Mouse (Mus musculus) embryonic facial prominence, embryonic 11.5 days (tissue): ENCODE data around the gene Rab10. TPM values are rescaled to one million over a fixed set of nuclear protein-coding genes. Genes with fewer than 3 reads are reported as not detected.

Source experiments
- ATAC-seq: fragments of 200-750 bp; cut with Nextera tagmentation; replicated peaks from 2 replicates; pipeline ENCODE4 v1.8.0; 2017; ENCODE audit warnings: low read depth; ENCODE audit not compliant: insufficient number of reproducible peaks, low FRiP score, low TSS enrichment
- DNase-seq: peaks from one replicate; pipeline ENCODE4 v3.0.0-alpha.2; 2015; ENCODE audit warnings: low spot score
- H3K27ac ChIP-seq: fragments of 300-500 bp; sonication (generic); replicated peaks from 2 replicates; pipeline ENCODE4 v1.5.1; 2014; ENCODE audit warnings: mild to moderate bottlenecking, low read depth, low read length, control low read depth
- H3K27me3 ChIP-seq: fragments of 300-500 bp; sonication (generic); 2 replicates; pipeline ENCODE4 v1.6.1; 2014; ENCODE audit warnings: mild to moderate bottlenecking, low read length, moderate library complexity, mixed read lengths; ENCODE audit not compliant: control insufficient read depth, insufficient read depth
- H3K36me3 ChIP-seq: fragments of 300-500 bp; sonication (generic); replicated peaks from 2 replicates; pipeline ENCODE4 v1.6.1; 2014; ENCODE audit warnings: low read depth, mild to moderate bottlenecking, low read length, moderate library complexity, mixed read lengths; ENCODE audit not compliant: control insufficient read depth, insufficient read depth
- H3K4me1 ChIP-seq: fragments of 300-500 bp; sonication (generic); 2 replicates; pipeline ENCODE4 v1.6.1; 2014; ENCODE audit warnings: low read length, mixed read lengths; ENCODE audit not compliant: control insufficient read depth, insufficient read depth
- H3K4me2 ChIP-seq: fragments of 300-500 bp; sonication (generic); 2 replicates; pipeline ENCODE4 v1.6.1; 2014; ENCODE audit warnings: low read depth, mild to moderate bottlenecking, control low read depth, low read length, moderate library complexity
- H3K4me3 ChIP-seq: fragments of 300-500 bp; sonication (generic); 2 replicates; pipeline ENCODE4 v1.5.1; 2014; ENCODE audit warnings: low read depth, low read length, control low read depth
- H3K9ac ChIP-seq: fragments of 300-500 bp; sonication (generic); replicated peaks from 2 replicates; pipeline ENCODE4 v1.6.1; 2014; ENCODE audit warnings: mild to moderate bottlenecking, control low read depth, low read length
- H3K9me3 ChIP-seq: fragments of 300-500 bp; sonication (generic); replicated peaks from 2 replicates; pipeline ENCODE4 v1.6.1; 2016; ENCODE audit warnings: mild to moderate bottlenecking, low read length, inconsistent platforms, mixed read lengths; ENCODE audit not compliant: control insufficient read depth
- WGBS: fragments of 180-500 bp; shearing (Covaris S2); extraction: QIAGEN DNeasy Blood & Tissue Kit; methylation state at CpG from one replicate; pipeline ENCODE4 v1.1.7; 2014; 5-methylcytosine and 5-hydroxymethylcytosine counted together
- polyA plus RNA-seq: library from polyadenylated mRNA; unstranded; fragments of >200 nt; fragmentation: Nextera tagmentation; extraction: Ambion mirVana; gene quantifications from 2 replicates; pipeline ENCODE4 v1.2.1, GENCODE M21; 2014

Gene Rab10
- polyA plus RNA-seq, 1 experiment from 2014 or later: 107 TPM

DNA sequence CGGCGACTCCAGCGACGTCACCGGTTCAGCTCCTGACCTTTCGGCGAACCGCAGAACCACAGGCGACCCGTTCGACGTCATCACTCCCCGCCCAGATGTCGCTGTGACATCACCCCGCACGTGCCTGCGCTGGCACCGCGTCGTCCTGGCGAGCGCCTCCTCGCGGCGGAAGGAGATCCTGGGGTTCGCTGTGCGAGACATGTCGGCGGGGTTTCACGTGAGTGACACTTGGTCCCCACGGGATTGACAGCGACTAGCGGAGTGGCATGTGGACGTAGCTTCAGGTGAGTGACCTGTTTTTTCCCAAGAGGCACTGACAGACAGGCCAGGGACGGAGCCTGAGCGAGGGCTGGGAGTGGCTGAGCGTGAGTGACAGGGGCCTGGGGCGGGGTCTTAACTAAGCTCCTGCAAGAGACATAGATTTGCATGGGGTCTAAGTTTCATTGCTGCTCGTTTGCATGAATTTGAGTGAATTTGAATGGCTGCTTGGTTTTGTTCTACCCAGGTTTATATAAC is 74.1 kb downstream of the Rab10 start:
- Histone ChIP-seq H3K4me2 (peak overlapping the region; percentile 47), H3K27me3 (no peaks in the 10 kb centered on the region), H3K36me3 (peaks cover 13% of the 10 kb centered on the region), H3K9me3 (no peaks in the 10 kb centered on the region; the same call in 1 of the 2 replicates), H3K9ac (peak overlapping the region; percentile 38), H3K4me1 (no peaks in the 10 kb centered on the region), H3K27ac (no peak overlapping the region), H3K4me3 (peak overlapping the region; percentile 46)
- 20% methylated on average over 39 of the region's 39 CpGs for WGBS
- ATAC-seq (peak; percentile 52), DNase-seq (peak; percentile 90)

GRCm38 (mm10) chr12:3235124-3235631 is 74.6 kb downstream of the Rab10 start:
- H3K9me3 ChIP-seq: no peaks in the 10 kb centered on the region; the same call in 1 of the 2 replicates
- no peak overlapping the region for H3K27ac ChIP-seq
- peak; percentile 95 for DNase-seq
- no peaks in the 10 kb centered on the region for H3K4me1 ChIP-seq
- ATAC-seq: peak; percentile 88
- no peaks in the 10 kb centered on the region for H3K27me3 ChIP-seq
- peak overlapping the region; percentile 38 for H3K9ac ChIP-seq
- H3K4me3 ChIP-seq: peak overlapping the region; percentile 46
- H3K4me2 ChIP-seq: peak overlapping the region; percentile 14
- WGBS: 36% methylated on average over 36 of the region's 36 CpGs
- peaks cover 13% of the 10 kb centered on the region for H3K36me3 ChIP-seq

DNA sequence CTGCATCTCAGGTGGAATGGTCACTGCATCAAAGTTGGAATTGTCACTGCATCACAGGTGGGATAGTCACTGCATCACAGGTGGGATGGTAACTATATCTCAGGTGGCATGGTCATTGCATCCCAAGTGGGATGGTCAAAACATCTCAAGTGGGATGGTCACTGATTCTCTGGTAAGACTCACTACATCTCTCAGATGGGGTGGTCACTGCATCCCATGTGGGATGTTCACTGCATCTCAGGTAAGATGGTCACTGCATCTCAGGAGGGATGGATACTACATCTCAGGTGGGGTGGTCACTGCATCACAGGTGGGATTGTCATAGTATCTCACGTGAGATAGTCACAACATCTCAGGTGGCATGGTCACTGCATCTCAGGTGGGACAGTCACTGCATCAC is 75.7 kb downstream of the Rab10 start:
- Histone ChIP-seq H3K9ac (no peak overlapping the region), H3K4me3 (no peak overlapping the region), H3K27ac (no peak overlapping the region), H3K4me1 (no peaks in the 10 kb centered on the region), H3K36me3 (peaks cover 10% of the 10 kb centered on the region), H3K9me3 (no peaks in the 10 kb centered on the region; the same call in 1 of the 2 replicates), H3K27me3 (no peaks in the 10 kb centered on the region), H3K4me2 (no peak overlapping the region)
- DNase-seq: no peak
- WGBS: 88% methylated on average over 1 of the region's 1 CpGs
- ATAC-seq: no peak

DNA sequence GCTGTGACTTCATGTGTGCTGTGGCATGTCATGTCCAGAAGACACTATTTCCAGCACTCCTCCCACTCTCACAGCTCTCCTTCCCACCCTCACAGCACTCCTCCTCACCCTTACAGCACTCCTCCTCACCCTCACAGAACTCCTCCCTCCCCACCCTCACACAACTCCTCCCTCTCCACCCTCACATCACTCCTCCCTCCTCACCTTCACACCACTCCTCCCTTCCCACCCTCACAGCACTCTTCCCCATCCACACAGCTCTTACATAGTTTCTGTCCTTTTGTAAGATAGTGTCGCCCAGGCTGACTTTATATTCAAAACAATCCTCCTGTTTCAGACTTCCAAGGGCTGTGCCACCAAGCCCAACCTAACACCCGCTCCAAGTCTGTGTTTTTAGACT is 86.4 kb downstream of the Rab10 start:
- no peaks in the 10 kb centered on the region for H3K36me3 ChIP-seq
- H3K27ac ChIP-seq: no peak overlapping the region
- WGBS: 66% methylated on average over 2 of the region's 2 CpGs
- no peak overlapping the region for H3K4me3 ChIP-seq
- no peaks in the 10 kb centered on the region for H3K4me1 ChIP-seq
- no peak for ATAC-seq
- H3K9me3 ChIP-seq: no peaks in the 10 kb centered on the region
- no peak for DNase-seq
- no peaks in the 10 kb centered on the region for H3K27me3 ChIP-seq
- H3K9ac ChIP-seq: no peak overlapping the region
- no peak overlapping the region for H3K4me2 ChIP-seq

GRCm38 (mm10) chr12:3210181-3210580 is 99.6 kb downstream of the Rab10 start:
- 57% methylated on average over 2 of the region's 2 CpGs for WGBS
- Histone ChIP-seq H3K4me1 (no peaks in the 10 kb centered on the region), H3K9me3 (no peaks in the 10 kb centered on the region), H3K4me2 (no peak overlapping the region), H3K9ac (no peak overlapping the region), H3K27ac (no peak overlapping the region), H3K36me3 (no peaks in the 10 kb centered on the region), H3K4me3 (no peak overlapping the region), H3K27me3 (no peaks in the 10 kb centered on the region)
- DNase-seq (no peak), ATAC-seq (no peak)

GRCm38 (mm10) chr12:3209163-3209562 is 100.6 kb downstream of the Rab10 start:
- ATAC-seq (no peak), DNase-seq (peak; percentile 3)
- Histone ChIP-seq H3K9ac (no peak overlapping the region), H3K36me3 (no peaks in the 10 kb centered on the region), H3K4me3 (no peak overlapping the region), H3K27me3 (no peaks in the 10 kb centered on the region), H3K4me1 (no peaks in the 10 kb centered on the region), H3K9me3 (no peaks in the 10 kb centered on the region), H3K27ac (no peak overlapping the region), H3K4me2 (no peak overlapping the region)
- WGBS: 49% methylated on average over 1 of the region's 1 CpGs

Other genes with a start within 250 kb of the Rab10 start
- 16.1 and 17.1 TPM in 2 replicates for gene Kif3c, start 55.2 kb upstream of the Rab10 start, polyA plus RNA-seq
- gene Asxl2, start 116.9 kb upstream of the Rab10 start, polyA plus RNA-seq: 12.7 and 13.6 TPM in 2 replicates